Mouse (Mus musculus) embryonic facial prominence, embryonic 13.5 days (tissue): ENCODE data around the gene Amotl1. TPM values are rescaled to one million over a fixed set of nuclear protein-coding genes. Genes with fewer than 3 reads are reported as not detected.

Experiments used
- ATAC-seq: fragments of 200-750 bp; cut with Nextera tagmentation; 2 replicates; pipeline ENCODE4 v1.8.0; 2017; ENCODE audit warnings: low read depth; ENCODE audit not compliant: insufficient number of reproducible peaks, insufficient read depth, low FRiP score, low TSS enrichment
- H3K27ac ChIP-seq: fragments of 300-500 bp; sonication (generic); 2 replicates; pipeline ENCODE4 v1.5.1; 2015; ENCODE audit warnings: moderate library complexity, mild to moderate bottlenecking, inconsistent platforms
- H3K27me3 ChIP-seq: fragments of 300-500 bp; sonication (generic); 2 replicates; pipeline ENCODE4 v1.6.1; 2015; ENCODE audit warnings: mild to moderate bottlenecking, inconsistent platforms
- H3K36me3 ChIP-seq: fragments of 300-500 bp; sonication (generic); 2 replicates; pipeline ENCODE4 v1.6.1; 2015; ENCODE audit warnings: mild to moderate bottlenecking, inconsistent platforms
- H3K4me1 ChIP-seq: fragments of 300-500 bp; sonication (generic); 2 replicates; pipeline ENCODE4 v1.6.1; 2015; ENCODE audit warnings: inconsistent platforms
- H3K4me2 ChIP-seq: fragments of 300-500 bp; sonication (generic); 2 replicates; pipeline ENCODE4 v1.6.1; 2015; ENCODE audit warnings: moderate library complexity, mild to moderate bottlenecking, inconsistent platforms
- H3K4me3 ChIP-seq: fragments of 300-500 bp; sonication (generic); 2 replicates; pipeline ENCODE4 v1.5.1; 2015; ENCODE audit warnings: mild to moderate bottlenecking, inconsistent platforms
- H3K9ac ChIP-seq: fragments of 300-500 bp; sonication (generic); 2 replicates; pipeline ENCODE4 v1.6.1; 2015; ENCODE audit warnings: mild to moderate bottlenecking, inconsistent platforms
- H3K9me3 ChIP-seq: fragments of 300-500 bp; sonication (generic); 2 replicates; pipeline ENCODE4 v1.6.1; 2016; ENCODE audit warnings: inconsistent platforms
- WGBS: fragments of 180-500 bp; shearing (Covaris S2); methylation state at CpG from one replicate; pipeline ENCODE4 v1.1.7; 2015; ENCODE audit warnings: mixed read lengths; 5-methylcytosine and 5-hydroxymethylcytosine counted together
- polyA plus RNA-seq: library from polyadenylated mRNA; unstranded; fragments of >200 nt; fragmentation: Nextera tagmentation; extraction: Ambion mirVana; gene quantifications from 2 replicates; pipeline ENCODE4 v1.2.1, GENCODE M21; 2015

Gene Amotl1
- polyA plus RNA-seq, 1 experiment from 2014 or later, result 35.4 TPM

GRCm38 (mm10) chr9:14534833-14535456 is 109.9 kb downstream of the Amotl1 start:
- ATAC-seq, result no peak

GRCm38 (mm10) chr9:14533659-14534058 is 111.2 kb downstream of the Amotl1 start:
- ATAC-seq, result no peak
- WGBS, result 83% methylated on average over 2 of the region's 2 CpGs
- no peak overlapping the region for H3K9ac ChIP-seq
- no peak overlapping the region for H3K27ac ChIP-seq
- H3K4me3 ChIP-seq, result no peak overlapping the region
- H3K27me3 ChIP-seq, result no peaks in the 10 kb centered on the region
- no peaks in the 10 kb centered on the region for H3K9me3 ChIP-seq
- peaks cover 4% of the 10 kb centered on the region for H3K36me3 ChIP-seq
- no peaks in the 10 kb centered on the region for H3K4me1 ChIP-seq
- H3K4me2 ChIP-seq, result no peak overlapping the region

More at GRCm38 (mm10) chr9:14534833-14535456, 109.9 kb downstream of the Amotl1 start:
- Histone ChIP-seq H3K4me3 (no peak overlapping the region), H3K9ac (no peak overlapping the region), H3K4me2 (no peak overlapping the region), H3K27ac (no peak overlapping the region), H3K27me3 (no peaks in the 10 kb centered on the region), H3K36me3 (peaks cover 17% of the 10 kb centered on the region), H3K9me3 (no peaks in the 10 kb centered on the region), H3K4me1 (no peaks in the 10 kb centered on the region)
- WGBS, result 87% methylated on average over 9 of the region's 9 CpGs

GRCm38 (mm10) chr9:14532283-14532682 is 112.6 kb downstream of the Amotl1 start:
- WGBS, result 40% methylated on average over 3 of the region's 3 CpGs
- Histone ChIP-seq H3K4me2 (no peak overlapping the region), H3K4me1 (no peaks in the 10 kb centered on the region), H3K27me3 (no peaks in the 10 kb centered on the region), H3K9me3 (no peaks in the 10 kb centered on the region), H3K36me3 (no peaks in the 10 kb centered on the region), H3K27ac (no peak overlapping the region), H3K9ac (no peak overlapping the region), H3K4me3 (no peak overlapping the region)
- no peak for ATAC-seq

GRCm38 (mm10) chr9:14530004-14530403 is 114.9 kb downstream of the Amotl1 start:
- no peak overlapping the region for H3K9ac ChIP-seq
- no peak overlapping the region for H3K4me2 ChIP-seq
- H3K27ac ChIP-seq, result no peak overlapping the region
- WGBS, result 75% methylated on average over 5 of the region's 5 CpGs
- no peaks in the 10 kb centered on the region for H3K4me1 ChIP-seq
- H3K27me3 ChIP-seq, result no peaks in the 10 kb centered on the region
- ATAC-seq, result no peak
- no peaks in the 10 kb centered on the region for H3K9me3 ChIP-seq
- H3K4me3 ChIP-seq, result no peak overlapping the region
- H3K36me3 ChIP-seq, result no peaks in the 10 kb centered on the region

- no peaks in the 10 kb centered on the region for H3K27me3 ChIP-seq
- no peak overlapping the region for H3K27ac ChIP-seq
- WGBS, result 9% methylated on average over 4 of the region's 4 CpGs
- no peak overlapping the region for H3K9ac ChIP-seq
- H3K4me3 ChIP-seq, result no peak overlapping the region
- no peak for ATAC-seq
- no peaks in the 10 kb centered on the region for H3K9me3 ChIP-seq
- H3K4me2 ChIP-seq, result no peak overlapping the region
- peaks cover 12% of the 10 kb centered on the region; the same call in 1 of the 2 replicates for H3K4me1 ChIP-seq
- no peaks in the 10 kb centered on the region for H3K36me3 ChIP-seq
Measured at GRCm38 (mm10) chr9:14523408-14524043, 121.3 kb downstream of the Amotl1 start.

- Histone ChIP-seq H3K27ac (no peak overlapping the region), H3K9ac (no peak overlapping the region), H3K4me1 (peaks cover 18% of the 10 kb centered on the region; the same call in 1 of the 2 replicates), H3K36me3 (no peaks in the 10 kb centered on the region), H3K4me2 (no peak overlapping the region), H3K27me3 (no peaks in the 10 kb centered on the region), H3K4me3 (no peak overlapping the region), H3K9me3 (no peaks in the 10 kb centered on the region)
- WGBS, result 53% methylated on average over 2 of the region's 2 CpGs
- ATAC-seq, result no peak
Measured at GRCm38 (mm10) chr9:14521695-14522094, 123.2 kb downstream of the Amotl1 start.

GRCm38 (mm10) chr9:14520971-14521670 is 123.7 kb downstream of the Amotl1 start:
- H3K27ac ChIP-seq, result no peak overlapping the region
- H3K9me3 ChIP-seq, result no peaks in the 10 kb centered on the region
- no peak overlapping the region for H3K9ac ChIP-seq
- WGBS, result 25% methylated on average over 3 of the region's 3 CpGs
- no peak overlapping the region for H3K4me3 ChIP-seq
- no peak overlapping the region for H3K4me2 ChIP-seq
- H3K27me3 ChIP-seq, result no peaks in the 10 kb centered on the region
- ATAC-seq, result no peak
- H3K36me3 ChIP-seq, result no peaks in the 10 kb centered on the region
- H3K4me1 ChIP-seq, result peaks cover 18% of the 10 kb centered on the region; the same call in 1 of the 2 replicates

- Histone ChIP-seq H3K9me3 (no peaks in the 10 kb centered on the region), H3K4me2 (no peak overlapping the region), H3K27ac (no peak overlapping the region; the same call in 1 of the 2 replicates), H3K4me3 (no peak overlapping the region), H3K27me3 (no peaks in the 10 kb centered on the region), H3K36me3 (no peaks in the 10 kb centered on the region), H3K4me1 (peaks cover 15% of the 10 kb centered on the region; the same call in 1 of the 2 replicates), H3K9ac (no peak overlapping the region)
- 73% methylated on average over 3 of the region's 3 CpGs for WGBS
- ATAC-seq, result no peak
Measured at GRCm38 (mm10) chr9:14518105-14518504, 126.8 kb downstream of the Amotl1 start.

GRCm38 (mm10) chr9:14517296-14517695 is 127.6 kb downstream of the Amotl1 start:
- H3K4me2 ChIP-seq, result no peak overlapping the region
- H3K4me3 ChIP-seq, result no peak overlapping the region
- no peaks in the 10 kb centered on the region for H3K9me3 ChIP-seq
- H3K36me3 ChIP-seq, result no peaks in the 10 kb centered on the region
- no peak overlapping the region for H3K27ac ChIP-seq
- peaks cover 15% of the 10 kb centered on the region; the same call in 1 of the 2 replicates for H3K4me1 ChIP-seq
- no peak overlapping the region for H3K9ac ChIP-seq
- 42% methylated on average over 1 of the region's 1 CpGs for WGBS
- H3K27me3 ChIP-seq, result no peaks in the 10 kb centered on the region
- no peak for ATAC-seq

GRCm38 (mm10) chr9:14512633-14513445 is 132.0 kb downstream of the Amotl1 start:
- no peak for ATAC-seq
- H3K4me2 ChIP-seq, result no peak overlapping the region
- H3K4me3 ChIP-seq, result no peak overlapping the region
- no peaks in the 10 kb centered on the region for H3K27me3 ChIP-seq
- H3K27ac ChIP-seq, result 0 out of 2 replicates have a peak overlapping the region, but pooled peaks have one; percentile 16
- no peaks in the 10 kb centered on the region for H3K9me3 ChIP-seq
- WGBS, result 70% methylated on average over 9 of the region's 9 CpGs
- no peaks in the 10 kb centered on the region for H3K4me1 ChIP-seq
- no peak overlapping the region for H3K9ac ChIP-seq
- peaks cover 36% of the 10 kb centered on the region for H3K36me3 ChIP-seq

- peak overlapping the region; percentile 91 for H3K9ac ChIP-seq
- H3K27me3 ChIP-seq, result no peaks in the 10 kb centered on the region
- peaks cover 36% of the 10 kb centered on the region for H3K36me3 ChIP-seq
- peaks cover 15% of the 10 kb centered on the region for H3K4me1 ChIP-seq
- peak overlapping the region; percentile 86 for H3K4me3 ChIP-seq
- WGBS, result 4% methylated on average over 10 of the region's 10 CpGs
- ATAC-seq, result no peak
- H3K27ac ChIP-seq, result peak overlapping the region; percentile 76
- H3K4me2 ChIP-seq, result peak overlapping the region; percentile 72
- H3K9me3 ChIP-seq, result no peaks in the 10 kb centered on the region
Measured at GRCm38 (mm10) chr9:14500916-14501424, 143.9 kb downstream of the Amotl1 start.
